Mouse (Mus musculus) large intestine, adult 2 months (tissue): Measurements from ENCODE around the gene Mrpl53. TPM values are rescaled to one million over a fixed set of nuclear protein-coding genes. Genes with fewer than 3 reads are reported as not detected.

Experiments
- DNase-seq: peaks from one replicate; pipeline ENCODE4 v3.0.0-alpha.2; 2012; ENCODE audit warnings: low read depth, low spot score
- WGBS: fragments of 180-500 bp; shearing (Covaris S2); methylation state at CpG from one replicate; pipeline ENCODE4 v1.1.7; 2018; 5-methylcytosine and 5-hydroxymethylcytosine counted together
- polyA plus RNA-seq: library from polyadenylated mRNA; depleted of rRNA; stranded (reverse); fragments of >200 nt; gene quantifications from 2 replicates; pipeline ENCODE4 v1.2.3, GENCODE M21; 2012; rRNA removed

Gene Mrpl53
- 60.3 and 72.0 TPM in 2 replicates for polyA plus RNA-seq

GRCm38 (mm10) chr6:83108762-83109668 is at the start of gene Mrpl53:
Mrpl53 (plus strand) TSS chr6:83109040.
- no peak for DNase-seq
- 1% methylated on average over 76 of the region's 76 CpGs for WGBS

GRCm38 (mm10) chr6:83065995-83066394 is 42.8 kb upstream of the Mrpl53 start:
- 67% methylated on average over 8 of the region's 8 CpGs for WGBS
- DNase-seq = no peak

GRCm38 (mm10) chr6:83066441-83066840 is 42.4 kb upstream of the Mrpl53 start:
- 64% methylated on average over 6 of the region's 6 CpGs for WGBS

GRCm38 (mm10) chr6:83068221-83068620 is 40.6 kb upstream of the Mrpl53 start:
- 30% methylated on average over 8 of the region's 8 CpGs for WGBS
- no peak for DNase-seq

More at GRCm38 (mm10) chr6:83066441-83066840, 42.4 kb upstream of the Mrpl53 start:
- no peak for DNase-seq

- no peak for DNase-seq
- WGBS = 2% methylated on average over 81 of the region's 81 CpGs
Observed at GRCm38 (mm10) chr6:83068706-83069487, 39.9 kb upstream of the Mrpl53 start.

- 2% methylated on average over 68 of the region's 69 CpGs for WGBS
- DNase-seq = no peak
Observed at GRCm38 (mm10) chr6:83069488-83070246, 39.2 kb upstream of the Mrpl53 start.

GRCm38 (mm10) chr6:83070247-83070310 is 38.8 kb upstream of the Mrpl53 start, which contains the start of gene Tlx2:
Tlx2 (minus strand) TSS chr6:83070293.
- 1% methylated on average over 10 of the region's 10 CpGs for WGBS
- no peak for DNase-seq

GRCm38 (mm10) chr6:83070311-83071219 is 38.3 kb upstream of the Mrpl53 start:
- DNase-seq = no peak
- WGBS = 2% methylated on average over 57 of the region's 58 CpGs

GRCm38 (mm10) chr6:83071220-83071619 is 37.6 kb upstream of the Mrpl53 start:
- 2% methylated on average over 23 of the region's 24 CpGs for WGBS
- no peak for DNase-seq

GRCm38 (mm10) chr6:83074979-83075378 is 33.9 kb upstream of the Mrpl53 start:
- no peak for DNase-seq

GRCm38 (mm10) chr6:83077630-83078323 is 31.1 kb upstream of the Mrpl53 start, which contains the start of gene Pcgf1:
Pcgf1 (plus strand) TSS chr6:83077869.
- WGBS = under 1% methylated on average over 54 of the region's 54 CpGs
- no peak for DNase-seq

More at GRCm38 (mm10) chr6:83074979-83075378, 33.9 kb upstream of the Mrpl53 start:
- WGBS = 21% methylated on average over 2 of the region's 2 CpGs

GRCm38 (mm10) chr6:83078324-83078858 is 30.4 kb upstream of the Mrpl53 start:
- WGBS = under 1% methylated on average over 46 of the region's 46 CpGs
- peak; percentile 90 for DNase-seq

- WGBS = 96% methylated on average over 5 of the region's 5 CpGs
- no peak for DNase-seq
Observed at GRCm38 (mm10) chr6:83080210-83080609, 28.6 kb upstream of the Mrpl53 start.

GRCm38 (mm10) chr6:83083497-83083896 is 25.3 kb upstream of the Mrpl53 start:
- no peak for DNase-seq
- 47% methylated on average over 5 of the region's 5 CpGs for WGBS

- WGBS = 12% methylated on average over 6 of the region's 6 CpGs
- DNase-seq = no peak
Observed at GRCm38 (mm10) chr6:83084477-83084876, 24.4 kb upstream of the Mrpl53 start.

GRCm38 (mm10) chr6:83086121-83087035 is 22.5 kb upstream of the Mrpl53 start, which contains the start of gene Lbx2:
Lbx2 (plus strand) TSS chr6:83086367.
- 6% methylated on average over 41 of the region's 42 CpGs for WGBS
- no peak for DNase-seq

- WGBS = 6% methylated on average over 47 of the region's 47 CpGs
- no peak for DNase-seq
Observed at GRCm38 (mm10) chr6:83087205-83087925, 21.5 kb upstream of the Mrpl53 start.
